Comparison of ENCODE assay signal across 8 mouse cellular contexts in genomic region chr13:71459022-71459536, GRCm38 (mm10).
A peak's percentile ranks its signal among the peaks of the same experiment; 100 is the strongest.
DNase-seq lines count a peak whose midpoint lies in the region; ATAC-seq lines count a peak whose summit lies in the region.

No protein-coding gene starts in this region.

- peaks cover 16% of the 10 kb centered on the region; the same call in 1 of the 2 replicates for H3K4me1 ChIP-seq in embryonic facial prominence, embryonic 12.5 days
- no peaks in the 10 kb centered on the region for H3K4me1 ChIP-seq in intestine, embryonic 16.5 days (ENCODE audit: control insufficient read depth, insufficient read depth, low read length)
- H3K4me1 ChIP-seq in midbrain, embryonic 12.5 days, result peaks cover 16% of the 10 kb centered on the region

- peaks cover 34% of the 10 kb centered on the region for H3K27me3 ChIP-seq in embryonic facial prominence, embryonic 12.5 days
- no peaks in the 10 kb centered on the region; the same call in 1 of the 2 replicates for H3K27me3 ChIP-seq in intestine, embryonic 16.5 days (replicated peaks; ENCODE audit: control insufficient read depth, insufficient read depth, low read length)
- peaks cover 58% of the 10 kb centered on the region for H3K27me3 ChIP-seq in midbrain, embryonic 12.5 days

- 13% methylated on average over 11 of the region's 11 CpGs for whole genome bisulfite sequencing in embryonic facial prominence, embryonic 12.5 days
- 45% methylated on average over 11 of the region's 11 CpGs for WGBS in intestine, embryonic 16.5 days
- 15% methylated on average over 11 of the region's 11 CpGs for WGBS in midbrain, embryonic 12.5 days

- H3K36me3 ChIP-seq in embryonic facial prominence, embryonic 12.5 days, result no peaks in the 10 kb centered on the region
- no peaks in the 10 kb centered on the region for H3K36me3 ChIP-seq in intestine, embryonic 16.5 days (ENCODE audit: control insufficient read depth, insufficient read depth, low read length)
- H3K36me3 ChIP-seq in midbrain, embryonic 12.5 days, result no peaks in the 10 kb centered on the region

- H3K9ac ChIP-seq in embryonic facial prominence, embryonic 12.5 days, result no peak overlapping the region
- H3K9ac ChIP-seq in intestine, embryonic 16.5 days (ENCODE audit: low read depth, low read length), result no peak overlapping the region
- no peak overlapping the region for H3K9ac ChIP-seq in midbrain, embryonic 12.5 days (replicated peaks)

- intact Hi-C loops in heart, postnatal 14 days (cut with DNase I), result loop anchor here (10.0 kb wide), 2 partner anchors 496 to 1166 kb away; partner anchors contain the start of gene Irx2

- no peaks in the 10 kb centered on the region for H3K9me3 ChIP-seq in embryonic facial prominence, embryonic 12.5 days
- H3K9me3 ChIP-seq in intestine, embryonic 16.5 days (ENCODE audit: control insufficient read depth, low read length), result no peaks in the 10 kb centered on the region
- H3K9me3 ChIP-seq in midbrain, embryonic 12.5 days, result no peaks in the 10 kb centered on the region

- peak; percentile 66 for DNase-seq in heart, adult 11 months
- no peak for DNase-seq in heart, postnatal 14 days
- no peak for DNase-seq in left cerebral cortex, adult 9 months (ENCODE audit: low spot score in 2 of 2)
- no peak for DNase-seq in T-cell, adult 2 months (ENCODE audit: low spot score)

- H3K4me3 ChIP-seq in embryonic facial prominence, embryonic 12.5 days, result no peak overlapping the region
- no peak overlapping the region for H3K4me3 ChIP-seq in intestine, embryonic 16.5 days (ENCODE audit: low read length)
- 0 out of 2 replicates have a peak overlapping the region, but pooled peaks have one; percentile 4 for H3K4me3 ChIP-seq in midbrain, embryonic 12.5 days

- peak overlapping the region; percentile 42 for H3K4me2 ChIP-seq in embryonic facial prominence, embryonic 12.5 days (replicated peaks)
- H3K4me2 ChIP-seq in intestine, embryonic 16.5 days (ENCODE audit: low read depth, low read length), result no peak overlapping the region
- H3K4me2 ChIP-seq in midbrain, embryonic 12.5 days (replicated peaks), result peak overlapping the region; percentile 43

- 0 out of 2 replicates have a peak, but pooled peaks have one; percentile 4 for ATAC-seq in embryonic facial prominence, embryonic 12.5 days (ENCODE audit: insufficient number of reproducible peaks, insufficient read depth, low FRiP score, low TSS enrichment)
- 0 out of 2 replicates have a peak, but pooled peaks have one; percentile 13 for ATAC-seq in intestine, embryonic 16.5 days
- peak; percentile 69 for ATAC-seq in midbrain, embryonic 12.5 days (ENCODE audit: low FRiP score, low read depth)
- no peak for ATAC-seq in cerebellum, adult (ENCODE audit: insufficient number of reproducible peaks, low FRiP score, low TSS enrichment)

- H3K27ac ChIP-seq in embryonic facial prominence, embryonic 12.5 days, result peak overlapping the region; percentile 50; the same call in 1 of the 2 replicates
- H3K27ac ChIP-seq in intestine, embryonic 16.5 days (ENCODE audit: low read length), result no peak overlapping the region
- H3K27ac ChIP-seq in midbrain, embryonic 12.5 days (replicated peaks), result peak overlapping the region; percentile 75
